Mouse (Mus musculus) left cerebral cortex, adult 18-20 months (tissue): ENCODE results near the gene Tdrkh. TPM values are rescaled to one million over a fixed set of nuclear protein-coding genes. Genes with fewer than 3 reads are reported as not detected.

Experiments used
- DNase-seq, 2 experiments: peaks; one replicate each; pipeline ENCODE4 v3.0.0; 2021 to 2022; ENCODE audit warnings: low spot score in 2 of 2, mixed read lengths in 1 of 2
- total RNA-seq, 2 experiments: library from RNA; stranded (reverse); gene quantifications; 2 replicates each; pipeline ENCODE4 v1.2.3; 2021

The Tdrkh gene
- total RNA-seq, 2 experiments from 2014 or later = 37.8 to 39.0 TPM

DNA sequence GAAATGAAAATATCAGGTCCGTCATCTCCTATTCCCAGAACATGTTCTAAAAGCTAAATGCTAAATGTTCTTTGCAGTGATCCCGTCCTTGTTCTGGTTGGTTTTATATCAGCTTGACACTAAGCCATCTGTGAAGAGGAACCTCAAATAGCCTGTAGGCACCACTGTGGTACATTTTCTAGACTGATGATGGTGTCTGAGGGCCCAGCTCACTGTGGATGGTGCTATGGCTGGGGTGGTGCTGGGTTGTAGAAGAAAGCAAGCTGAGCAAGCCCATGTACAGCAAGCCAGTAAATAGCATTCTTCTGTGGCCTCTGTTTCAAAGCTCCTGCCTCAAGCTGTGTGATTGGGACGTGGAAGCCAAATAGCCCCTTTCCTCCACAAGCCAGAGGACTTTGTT lies 44.0 kb downstream of the Tdrkh start:
- no peak for DNase-seq

- no peak for DNase-seq
Measured at GRCm38 (mm10) chr3:94459834-94460233, 46.8 kb downstream of the Tdrkh start.

DNA sequence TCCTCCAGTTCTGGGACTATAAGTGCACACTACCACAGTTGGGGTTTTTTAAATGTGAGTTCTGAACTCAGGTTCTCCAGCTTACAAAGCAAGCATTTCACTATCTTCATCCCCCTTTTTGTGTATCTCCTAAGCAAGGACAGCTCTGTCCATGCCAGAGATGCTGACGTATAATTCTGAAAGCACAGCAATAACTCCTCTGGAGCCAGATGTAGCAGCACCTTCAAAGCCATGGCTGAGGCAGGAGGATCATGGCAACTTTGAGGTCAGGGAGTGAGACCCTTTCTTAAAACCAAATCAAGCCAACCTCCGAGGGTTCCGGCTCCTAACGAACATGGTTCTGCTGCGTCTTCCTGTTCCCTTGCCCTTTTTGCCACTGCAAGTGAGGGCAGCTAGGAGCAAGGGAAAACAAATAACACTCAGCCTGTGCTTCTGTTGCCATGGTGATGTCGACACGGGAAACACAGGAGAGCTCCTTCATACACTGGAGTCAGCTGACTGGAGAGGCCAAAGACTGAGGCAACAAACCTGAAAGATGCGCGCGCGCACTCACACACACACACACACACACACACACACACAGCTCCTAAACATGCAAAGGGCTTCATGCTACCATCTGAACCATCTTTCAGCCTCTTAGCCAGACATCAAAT lies 51.0 kb downstream of the Tdrkh start:
- no peak for DNase-seq

- peak in 1 of 2 experiments; percentile 72 for DNase-seq
Measured at GRCm38 (mm10) chr3:94465632-94466430, 52.8 kb downstream of the Tdrkh start.

GRCm38 (mm10) chr3:94468931-94469330 lies 55.9 kb downstream of the Tdrkh start:
- no peak for DNase-seq

DNA sequence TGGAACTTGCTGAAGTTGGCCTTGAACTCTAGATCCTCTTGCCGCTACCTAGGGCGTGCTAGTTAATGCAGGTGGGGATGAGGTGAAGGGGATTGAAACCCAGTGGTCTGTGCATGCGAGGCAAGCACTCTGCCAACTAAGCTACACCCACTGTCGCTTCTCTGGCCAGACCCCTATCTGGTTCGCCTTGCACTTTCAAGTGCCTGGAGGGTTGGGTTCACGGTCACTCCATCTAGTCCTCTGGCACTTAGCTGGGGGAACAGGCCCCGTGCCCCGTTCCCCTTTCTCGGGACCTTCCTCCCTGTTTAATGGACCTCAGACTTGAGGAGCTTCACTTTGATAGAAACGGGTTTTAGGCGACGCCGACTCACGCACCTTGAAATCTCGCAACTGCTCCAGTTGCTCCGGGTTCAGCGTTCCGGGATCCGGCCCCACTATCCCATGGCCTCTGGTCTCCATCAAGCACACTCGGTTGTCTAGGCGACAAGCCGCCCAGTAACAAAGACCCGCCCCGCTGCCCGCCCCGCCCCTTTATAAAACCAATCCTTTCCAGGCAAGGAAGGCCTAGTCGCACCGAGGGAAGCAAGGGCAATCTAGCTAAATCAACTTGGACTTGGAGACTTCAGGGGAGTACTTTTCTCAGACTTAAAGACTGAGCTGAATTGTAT lies 59.5 kb downstream of the Tdrkh start:
- peak in 1 of 2 experiments; percentile 31 for DNase-seq

DNA sequence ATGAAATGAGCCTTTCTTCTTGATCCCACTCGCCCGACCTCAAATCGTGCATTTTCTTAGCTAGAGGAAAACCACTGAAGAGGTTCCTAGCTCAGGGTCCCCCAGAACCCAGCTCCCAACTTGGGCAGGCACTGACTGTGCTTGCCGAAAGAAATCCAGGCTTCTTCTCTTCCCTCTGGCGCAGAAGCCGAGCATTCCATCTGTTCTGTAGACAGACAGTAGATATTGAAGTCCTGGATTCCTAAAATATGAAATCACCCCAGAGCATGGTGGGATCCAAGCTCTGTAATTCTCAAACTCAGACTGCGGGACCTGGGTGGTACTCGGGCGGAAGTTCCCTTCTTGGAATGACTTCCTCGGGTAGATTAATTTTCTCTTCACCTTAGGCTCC lies 60.0 kb downstream of the Tdrkh start:
- no peak for DNase-seq

DNA sequence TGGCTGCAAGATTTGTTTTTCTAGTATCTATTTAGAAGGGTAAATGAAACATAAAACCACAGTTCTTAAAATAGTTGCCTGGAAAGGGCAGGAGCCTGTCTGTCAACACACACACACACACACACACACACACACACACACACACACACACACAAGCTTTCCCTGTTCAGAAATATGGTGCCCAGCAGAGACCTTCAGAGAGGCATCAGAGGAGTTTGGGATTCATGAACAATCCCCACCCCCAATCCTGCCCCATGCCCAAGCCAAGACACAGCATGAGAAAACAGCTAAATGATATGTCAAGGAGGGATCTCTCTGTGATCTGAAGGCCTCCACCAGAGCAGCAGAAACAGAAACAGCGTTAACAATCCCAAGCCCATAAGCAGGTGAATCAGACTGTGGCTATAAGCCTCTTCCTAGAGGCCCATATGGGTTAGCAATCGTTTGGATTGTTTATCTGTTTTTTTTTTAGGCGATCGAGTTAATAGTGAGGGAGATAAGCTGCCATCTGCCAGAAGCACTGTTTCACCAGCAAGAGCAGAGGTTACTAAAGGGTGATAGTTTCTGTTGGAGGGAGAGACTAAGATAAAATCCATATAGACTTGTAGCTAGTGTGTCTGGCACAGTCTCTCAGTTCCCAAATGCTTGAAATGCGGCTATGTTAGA lies 60.6 kb downstream of the Tdrkh start:
- no peak for DNase-seq

DNA sequence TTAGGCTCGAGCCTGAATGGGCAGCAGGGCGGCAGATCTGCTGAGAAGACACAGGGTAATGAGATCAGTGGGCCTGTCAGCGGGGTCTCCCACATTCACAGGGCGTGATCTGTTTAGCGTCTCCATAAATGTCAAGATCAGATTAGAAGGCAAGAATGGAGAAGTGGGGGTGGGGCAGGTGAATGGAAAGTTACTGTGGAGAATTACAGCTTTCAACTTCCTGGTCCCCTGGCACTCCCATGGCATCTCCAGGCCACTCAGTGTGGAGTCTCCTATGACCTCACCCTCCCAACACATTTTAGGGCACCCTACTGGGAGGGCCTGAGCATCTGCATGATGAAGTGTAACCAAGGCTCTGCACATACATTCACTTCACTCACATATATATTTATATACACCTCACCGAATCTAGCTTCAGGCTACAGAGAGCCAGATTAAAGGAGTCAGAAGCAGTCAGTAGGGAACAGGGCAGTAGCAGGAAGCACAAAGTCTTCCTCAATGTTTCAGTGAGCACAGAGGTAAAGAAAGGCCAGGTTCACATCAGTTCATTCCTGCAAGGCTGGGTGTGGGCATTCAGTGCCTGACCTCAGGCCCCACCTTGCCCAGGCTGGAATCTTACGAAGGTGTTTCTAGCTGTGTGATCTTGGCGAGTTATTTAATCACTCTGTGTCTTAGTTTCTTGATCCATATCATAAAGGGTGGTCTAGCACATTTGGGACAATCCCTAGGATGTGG lies 63.4 kb downstream of the Tdrkh start:
- no peak for DNase-seq

DNA sequence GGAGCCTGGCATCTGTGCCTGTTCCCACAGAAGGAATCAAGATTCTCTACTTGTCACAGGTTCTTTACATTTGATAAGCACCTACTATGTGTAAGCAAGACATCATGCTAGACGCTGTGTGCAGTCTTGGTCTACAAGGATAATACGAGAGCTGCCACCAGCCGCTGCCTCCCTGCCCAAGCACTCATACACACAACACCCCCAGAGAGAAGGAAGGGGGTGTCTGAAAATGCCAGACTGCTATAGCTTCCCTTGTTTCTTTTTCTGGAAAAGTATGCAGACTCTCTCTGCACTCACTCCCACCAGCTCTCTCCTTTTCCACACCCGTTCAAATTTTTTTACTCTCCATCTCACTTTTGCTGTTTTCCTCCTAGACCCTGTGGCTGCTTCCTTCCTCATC lies 64.4 kb downstream of the Tdrkh start:
- peak in 1 of 2 experiments; percentile 54 for DNase-seq

DNA sequence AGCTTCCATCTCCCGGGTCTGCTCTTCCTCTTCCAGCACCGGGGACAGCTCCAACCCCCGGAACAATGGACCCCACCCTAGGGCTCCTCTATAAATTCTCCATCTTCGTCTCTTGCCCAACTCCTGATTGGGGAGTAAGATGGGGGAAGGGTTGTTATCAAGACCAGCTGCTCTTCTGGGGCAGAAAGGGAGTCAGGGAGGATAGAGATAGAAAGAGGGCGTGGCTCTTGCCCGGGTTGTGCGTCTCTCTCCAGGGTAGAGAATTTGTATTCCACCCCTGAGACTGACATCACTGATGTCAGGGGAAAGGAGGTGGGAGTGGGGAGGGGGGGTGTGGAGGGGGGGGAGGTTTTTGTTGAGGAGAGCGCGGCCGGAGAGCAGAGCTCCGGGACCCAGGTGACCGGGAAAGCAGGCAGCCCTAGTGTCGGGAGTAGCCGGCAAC lies 64.9 kb downstream of the Tdrkh start, which contains the start of gene Celf3:
Gene Celf3 (plus strand): TSS at position 315 of the 442 bp plus-strand sequence.
- peak; percentile 72 to 78 for DNase-seq

DNA sequence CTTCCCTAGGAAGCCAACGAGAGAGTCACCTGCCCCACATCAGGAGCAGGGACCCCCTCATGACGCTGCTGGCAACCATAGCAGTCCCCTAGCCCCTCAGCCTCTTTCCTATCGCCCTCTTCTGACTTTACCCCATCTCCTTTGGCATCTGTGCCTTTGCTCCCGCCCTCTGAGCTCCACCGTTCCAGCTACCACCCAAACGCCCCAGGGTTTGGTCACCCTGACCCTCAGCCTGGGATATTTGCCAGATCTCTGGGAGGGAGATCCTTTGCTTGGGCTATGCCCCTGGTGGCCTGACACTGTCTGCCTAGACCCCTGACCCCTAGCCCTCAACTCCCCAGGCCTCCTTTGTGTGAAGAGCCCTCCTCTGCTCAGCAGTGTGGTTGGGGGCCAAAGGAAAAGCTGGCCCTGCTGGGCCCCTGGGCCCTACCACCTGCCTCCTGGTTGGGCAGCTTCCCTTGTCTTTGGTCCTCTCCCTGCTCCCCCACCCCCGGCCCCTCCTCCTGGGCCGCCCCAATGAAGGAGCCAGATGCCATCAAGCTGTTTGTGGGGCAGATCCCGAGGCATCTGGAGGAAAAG lies 65.6 kb downstream of the Tdrkh start:
- DNase-seq = no peak

DNA sequence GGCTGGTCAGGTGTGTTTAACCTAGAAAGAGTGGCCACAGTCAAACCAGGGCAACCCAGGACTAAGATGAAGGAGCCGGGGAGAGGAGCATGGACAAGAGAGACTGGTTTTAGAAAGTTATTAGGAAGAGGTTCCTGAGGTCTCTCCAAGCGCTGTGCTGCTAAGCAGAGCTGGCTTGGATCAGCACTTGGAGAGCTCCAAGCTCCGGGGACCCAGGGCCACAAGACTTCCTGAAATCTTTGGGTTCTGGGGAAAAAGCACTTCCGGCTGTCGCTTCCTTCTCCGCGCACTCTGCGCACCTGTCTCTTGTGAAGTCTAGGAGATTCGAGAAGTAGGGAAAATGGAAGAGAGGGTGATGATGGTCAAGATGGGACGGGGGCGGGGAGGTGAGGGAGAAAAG lies 66.5 kb downstream of the Tdrkh start:
- no peak for DNase-seq

GRCm38 (mm10) chr3:94480291-94480884 lies 67.3 kb downstream of the Tdrkh start, which contains the start of gene Riiad1:
TSS of gene Riiad1 (minus strand) at chr3:94480341.
- DNase-seq = peak in 1 of 2 experiments; percentile 39

GRCm38 (mm10) chr3:94481429-94481828 lies 68.4 kb downstream of the Tdrkh start:
- DNase-seq = no peak

- DNase-seq = no peak
Measured at GRCm38 (mm10) chr3:94482764-94483385, 69.8 kb downstream of the Tdrkh start.

DNA sequence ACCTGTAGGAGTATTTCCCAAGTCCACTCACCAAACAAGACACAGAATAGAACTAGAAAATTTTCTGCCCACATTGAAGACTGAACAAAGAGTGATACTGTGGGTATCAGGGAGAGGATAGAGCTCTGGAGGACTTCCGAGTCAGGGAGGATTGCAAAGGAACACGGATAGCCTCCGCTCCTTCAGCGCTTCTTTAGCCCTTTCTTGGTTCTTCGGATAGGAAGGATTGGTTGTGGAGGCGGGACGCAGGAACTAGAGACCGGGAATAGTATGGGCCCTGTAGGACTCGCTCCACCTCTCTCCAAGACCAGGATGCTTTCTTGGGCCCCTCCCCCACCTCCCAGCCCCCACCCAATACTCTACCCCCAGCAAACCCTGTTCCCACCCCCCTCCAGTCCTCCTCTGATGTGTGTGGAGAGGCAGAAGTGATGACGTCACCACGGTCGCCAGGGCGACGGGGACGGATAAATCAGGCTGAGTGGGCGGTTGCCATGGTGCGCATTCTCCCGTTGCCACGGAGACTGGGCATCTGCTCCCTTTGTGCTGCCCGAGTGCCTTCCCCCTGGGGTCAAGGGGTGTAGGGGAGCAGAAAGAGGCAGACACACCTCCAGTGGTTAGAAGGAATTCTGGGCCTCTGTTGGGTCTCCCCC lies 70.8 kb downstream of the Tdrkh start:
- peak; percentile 94 to 97 for DNase-seq
